Mouse (Mus musculus): ENCODE data around the gene Phb2.

GRCm38 (mm10) chr6:124718703-124719102 is 6.6 kb downstream of the Phb2 start:
- no peak for TF ChIP-seq CTCF (IDR thresholded peaks at IDR 0.05; ENCODE audit: borderline replicate concordance, extremely low read depth, insufficient read depth, insufficient read length)
- TF ChIP-seq POLR2A (IDR thresholded peaks at IDR 0.05; ENCODE audit: borderline replicate concordance, extremely low read depth, insufficient read depth, insufficient read length, poor library complexity, severe bottlenecking) = no peak
